Mouse (Mus musculus): ENCODE data around the gene Tmigd3. TPM values are rescaled to one million over a fixed set of nuclear protein-coding genes. Genes with fewer than 3 reads are reported as not detected.

Gene Tmigd3
- total and polyA plus RNA-seq, 3 experiments, result 0.25 TPM; not detected in 2

DNA sequence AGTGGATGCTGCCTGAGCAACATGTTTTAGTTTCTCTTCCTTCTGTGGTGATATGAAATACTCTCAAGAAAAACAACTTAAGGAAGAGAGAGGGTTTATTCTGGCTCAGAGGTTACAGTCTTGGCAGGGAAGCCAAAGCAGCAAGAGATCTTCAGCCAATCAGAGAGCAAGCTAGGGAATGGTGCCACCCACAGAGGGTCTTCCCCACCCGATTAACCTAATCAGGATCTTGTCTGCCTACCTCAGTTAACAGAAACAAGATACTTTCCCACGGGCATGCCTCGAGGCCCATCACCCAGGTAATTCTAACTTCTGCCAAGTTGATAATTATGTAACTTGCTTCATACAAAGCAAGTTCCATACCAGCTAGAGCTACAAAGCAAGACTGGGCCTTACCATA, 9.7 kb downstream of the Tmigd3 start:
- H3K27ac ChIP-seq (ENCODE audit: insufficient read depth, low read depth), result no peak overlapping the region
- H3K36me3 ChIP-seq (replicated peaks in 1 of 2; ENCODE audit: control insufficient read depth in 1 of 2, insufficient read depth in 1 of 2, low read length in 1 of 2), result no peaks in the 10 kb centered on the region
- H3K4me2 ChIP-seq (ENCODE audit: insufficient read depth, low read depth, poor library complexity, severe bottlenecking), result no peak overlapping the region
- no peaks in the 10 kb centered on the region for H3K9me3 ChIP-seq (replicated peaks; ENCODE audit: low read length)
- H3K4me3 ChIP-seq (replicated peaks in 1 of 3; ENCODE audit: low read depth in 2 of 3, low read length in 2 of 3, poor library complexity in 1 of 3), result no peak overlapping the region
- no peaks in the 10 kb centered on the region for H3K27me3 ChIP-seq (replicated peaks)
- dilution Hi-C loops (cut with MboI; ENCODE audit: extremely low pct_ligation_motif_present, extremely low pct_unique_long_range_greater_than_20kb, low sequenced_read_pairs), result no loop called here
- in situ Hi-C loops (cut with MboI; ENCODE audit: low pct_ligation_motif_present, low pct_unique_long_range_greater_than_20kb, low sequenced_read_pairs), result no loop called here
- H3K79me2 ChIP-seq (replicated peaks; ENCODE audit: control insufficient read depth, extremely low read depth, insufficient read depth, poor library complexity, severe bottlenecking), result no peaks in the 10 kb centered on the region
- no peak for DNase-seq (ENCODE audit: extremely low read depth)
- H3K4me1 ChIP-seq (ENCODE audit: control insufficient read depth in 1 of 2, insufficient read depth in 2 of 2), result peaks cover 3 to 7% of the 10 kb centered on the region in 2 experiments; a peak in 3 of 4 replicates
- TF ChIP-seq E2F4 (IDR thresholded peaks at IDR 0.05; ENCODE audit: insufficient replicate concordance, low read depth, low read length) (no peak), IRF4 (IDR thresholded peaks at IDR 0.05; ENCODE audit: low read depth, low read length) (no peak), CHD1 (IDR thresholded peaks at IDR 0.05; ENCODE audit: low read depth, low read length) (no peak), POLR2AphosphoS2 (IDR thresholded peaks at IDR 0.05; ENCODE audit: low read depth, low read length) (no peak), MXI1 (IDR thresholded peaks at IDR 0.05; ENCODE audit: low read depth, low read length) (no peak), MEF2A (IDR thresholded peaks at IDR 0.05; ENCODE audit: borderline replicate concordance, low read depth, low read length) (no peak), MAZ (IDR thresholded peaks at IDR 0.05; ENCODE audit: low read depth, low read length) (no peak), ZC3H11A (IDR thresholded peaks at IDR 0.05; ENCODE audit: low read depth, low read length) (no peak), MYC (IDR thresholded peaks at IDR 0.05; ENCODE audit: low read depth, low read length) (no peak), PAX5 (IDR thresholded peaks at IDR 0.05; ENCODE audit: low read length) (no peak), CTCF (conservative IDR thresholded peaks at IDR 0.05 in 1 of 2, IDR thresholded peaks at IDR 0.05 in 1 of 2; ENCODE audit: low read depth in 2 of 2, low read length in 2 of 2) (no peak), USF1 (IDR thresholded peaks at IDR 0.05; ENCODE audit: low read depth, low read length) (no peak), KAT2A (IDR thresholded peaks at IDR 0.05; ENCODE audit: insufficient replicate concordance, low read length) (no peak), MAX (IDR thresholded peaks at IDR 0.05; ENCODE audit: low read length) (no peak)
- H3K9ac ChIP-seq (ENCODE audit: insufficient read depth, low read depth), result no peak overlapping the region

DNA sequence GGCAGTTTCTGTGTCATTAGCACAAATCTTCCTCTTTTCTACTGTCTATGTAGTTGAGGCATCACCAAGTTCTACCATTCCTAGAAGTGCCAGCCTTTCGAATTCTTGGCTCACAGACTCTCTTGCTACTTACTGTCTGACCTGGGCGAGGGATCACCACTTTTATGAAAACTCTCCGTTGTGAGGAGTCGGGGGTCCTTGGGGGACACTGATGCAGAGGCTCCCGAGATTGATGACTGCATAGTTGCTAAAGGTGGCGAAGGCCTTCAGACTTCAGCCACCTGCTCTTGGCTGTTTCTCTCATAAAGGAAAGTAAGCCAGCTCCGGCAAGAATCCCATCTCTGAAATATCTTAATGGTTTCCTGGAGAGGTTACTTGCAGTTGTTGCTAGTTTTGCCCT, 11.4 kb downstream of the Tmigd3 start:
- peaks cover 3 to 7% of the 10 kb centered on the region in 2 experiments; a peak in 3 of 4 replicates for H3K4me1 ChIP-seq (ENCODE audit: control insufficient read depth in 1 of 2, insufficient read depth in 2 of 2)
- H3K4me2 ChIP-seq (ENCODE audit: insufficient read depth, low read depth, poor library complexity, severe bottlenecking), result no peak overlapping the region
- dilution Hi-C loops (cut with MboI; ENCODE audit: extremely low pct_ligation_motif_present, extremely low pct_unique_long_range_greater_than_20kb, low sequenced_read_pairs), result no loop called here
- no peaks in the 10 kb centered on the region for H3K9me3 ChIP-seq (replicated peaks; ENCODE audit: low read length)
- H3K36me3 ChIP-seq (replicated peaks in 1 of 2; ENCODE audit: control insufficient read depth in 1 of 2, insufficient read depth in 1 of 2, low read length in 1 of 2), result no peaks in the 10 kb centered on the region
- in situ Hi-C loops (cut with MboI; ENCODE audit: low pct_ligation_motif_present, low pct_unique_long_range_greater_than_20kb, low sequenced_read_pairs), result no loop called here
- no peaks in the 10 kb centered on the region for H3K79me2 ChIP-seq (replicated peaks; ENCODE audit: control insufficient read depth, extremely low read depth, insufficient read depth, poor library complexity, severe bottlenecking)
- H3K27me3 ChIP-seq (replicated peaks), result no peaks in the 10 kb centered on the region
- H3K9ac ChIP-seq (ENCODE audit: insufficient read depth, low read depth), result no peak overlapping the region
- no peak overlapping the region for H3K4me3 ChIP-seq (replicated peaks in 1 of 3; ENCODE audit: low read depth in 2 of 3, low read length in 2 of 3, poor library complexity in 1 of 3)
- no peak for DNase-seq (ENCODE audit: extremely low read depth)
- H3K27ac ChIP-seq (ENCODE audit: insufficient read depth, low read depth), result no peak overlapping the region
- no peak for TF ChIP-seq RCOR1 (conservative IDR thresholded peaks at IDR 0.05; ENCODE audit: low read depth, low read length)
- no peak for TF ChIP-seq IRF4 (IDR thresholded peaks at IDR 0.05; ENCODE audit: low read depth, low read length)
- TF ChIP-seq JUND (conservative IDR thresholded peaks at IDR 0.05; ENCODE audit: low read depth, low read length), result no peak
- no peak for TF ChIP-seq BHLHE40 (IDR thresholded peaks at IDR 0.05; ENCODE audit: low read depth, low read length)
- no peak for TF ChIP-seq UBTF (IDR thresholded peaks at IDR 0.05; ENCODE audit: low read depth, low read length)
- no peak for TF ChIP-seq JUN (IDR thresholded peaks at IDR 0.05; ENCODE audit: insufficient read depth, low read depth, low read length)
- no peak for TF ChIP-seq ETS1 (conservative IDR thresholded peaks at IDR 0.05; ENCODE audit: low read depth, low read length)
- TF ChIP-seq TCF12 (IDR thresholded peaks at IDR 0.05; ENCODE audit: low read depth, low read length), result no peak
- TF ChIP-seq RAD21 (IDR thresholded peaks at IDR 0.05; ENCODE audit: low read depth, low read length), result no peak
- no peak for TF ChIP-seq SIN3A (IDR thresholded peaks at IDR 0.05; ENCODE audit: low read length)
- TF ChIP-seq E2F4 (IDR thresholded peaks at IDR 0.05; ENCODE audit: insufficient replicate concordance, low read depth, low read length), result no peak
- TF ChIP-seq MXI1 (IDR thresholded peaks at IDR 0.05; ENCODE audit: low read depth, low read length), result no peak
- TF ChIP-seq MAX (IDR thresholded peaks at IDR 0.05; ENCODE audit: low read length), result no peak
- no peak for TF ChIP-seq MAFK (IDR thresholded peaks at IDR 0.05; ENCODE audit: insufficient replicate concordance, low read length)
- no peak for TF ChIP-seq CTCF (conservative IDR thresholded peaks at IDR 0.05 in 1 of 2, IDR thresholded peaks at IDR 0.05 in 1 of 2; ENCODE audit: low read depth in 2 of 2, low read length in 2 of 2)
- no peak for TF ChIP-seq ZMIZ1 (IDR thresholded peaks at IDR 0.05; ENCODE audit: low read depth, low read length)
- no peak for TF ChIP-seq NRF1 (IDR thresholded peaks at IDR 0.05; ENCODE audit: low read depth, low read length)
- no peak for TF ChIP-seq PAX5 (IDR thresholded peaks at IDR 0.05; ENCODE audit: low read length)
- TF ChIP-seq TBP (conservative IDR thresholded peaks at IDR 0.05; ENCODE audit: low read depth, low read length), result no peak
- TF ChIP-seq CHD1 (IDR thresholded peaks at IDR 0.05; ENCODE audit: low read depth, low read length), result no peak

All from CH12.LX (cell line).